Mouse (Mus musculus) erythroid progenitor cell, adult 5-6 weeks (primary cell): ENCODE results near the gene Sh3kbp1. TPM values are rescaled to one million over a fixed set of nuclear protein-coding genes. Genes with fewer than 3 reads are reported as not detected.

Experiments
- ATAC-seq: replicated peaks from 2 replicates; pipeline ENCODE4 v1.8.0; 2016; ENCODE audit warnings: moderate number of reproducible peaks, mild to moderate bottlenecking, moderate TSS enrichment, inconsistent platforms; ENCODE audit not compliant: poor library complexity, low FRiP score, severe bottlenecking
- total RNA-seq, 2 experiments: library from RNA; stranded (forward) in 1 of 2; stranded (reverse) in 1 of 2; fragments of 150-400 nt in 1 of 2; fragments of 186-747, 209-891 nt in 1 of 2; gene quantifications; 2 replicates each; pipeline versions ENCODE4 v1.2.3 to v1.2.4; 2015 to 2017; ENCODE audit warnings: low replicate concordance in 2 of 2

The Sh3kbp1 gene
- total RNA-seq, 2 experiments from 2014 or later: 35.2 to 36.5 TPM

DNA sequence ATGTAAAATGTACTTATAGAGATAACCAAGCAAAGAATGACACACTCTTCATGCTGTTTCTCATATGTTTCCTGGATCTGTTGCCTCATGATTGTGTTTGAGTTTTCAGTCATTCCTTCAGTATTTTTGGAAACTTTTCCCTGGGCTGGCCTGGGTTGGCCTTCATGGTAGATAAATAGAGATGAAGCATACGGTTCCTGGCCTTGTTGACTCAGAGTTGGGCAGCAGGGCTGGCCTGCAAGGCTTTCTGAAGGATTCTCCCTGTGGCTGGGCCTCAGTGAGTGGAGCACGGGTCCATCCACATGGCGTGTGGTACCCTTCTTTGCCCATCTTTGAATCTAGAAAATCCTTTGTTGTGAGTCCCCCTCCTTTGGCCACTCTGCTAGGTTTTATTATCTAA is 276.3 kb downstream of the Sh3kbp1 start:
- no peak for ATAC-seq

DNA sequence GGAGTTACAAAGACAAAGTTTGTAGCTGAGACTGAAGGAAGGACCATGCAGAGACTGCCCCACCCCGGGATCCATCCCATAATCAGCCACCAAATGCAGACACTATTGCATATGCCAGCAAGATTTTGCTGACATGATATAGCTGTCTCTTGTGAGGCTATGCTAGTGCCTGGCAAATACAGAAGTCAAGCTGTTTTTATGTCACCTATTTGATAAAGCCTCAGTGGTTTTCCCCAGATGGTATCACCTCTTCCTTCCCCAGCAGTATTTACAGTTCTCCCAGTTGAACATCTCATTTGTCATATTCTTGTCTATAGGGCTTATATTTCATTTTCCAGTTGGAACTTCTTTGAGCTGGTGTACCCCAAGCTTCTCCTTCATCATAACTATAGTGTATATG is 280.6 kb downstream of the Sh3kbp1 start:
- no peak for ATAC-seq

GRCm38 (mm10) chrX:159909446-159910277 is 282.6 kb downstream of the Sh3kbp1 start:
- no peak for ATAC-seq

- ATAC-seq: no peak
These were observed 283.5 kb downstream of the Sh3kbp1 start for GRCm38 (mm10) chrX:159910600-159910999.

DNA sequence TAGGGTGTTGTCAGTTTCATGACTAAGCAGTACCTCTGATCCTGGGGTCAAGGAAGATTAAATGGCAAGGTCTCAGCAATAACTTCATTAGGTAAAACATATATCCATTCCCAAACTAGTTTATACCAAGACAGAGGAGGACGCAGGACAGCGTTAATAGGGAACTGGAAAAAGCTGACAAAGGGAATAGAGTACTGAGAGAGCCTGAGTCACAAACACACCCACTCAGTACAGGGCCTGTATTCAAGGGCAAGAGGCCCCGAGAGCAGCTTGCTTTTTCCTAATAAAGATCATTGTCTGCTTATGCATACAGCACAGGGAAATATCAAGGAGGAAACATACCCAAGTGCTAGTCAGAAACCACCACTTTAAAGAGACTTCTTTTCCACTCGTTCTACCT is 284.5 kb downstream of the Sh3kbp1 start:
- ATAC-seq: no peak

DNA sequence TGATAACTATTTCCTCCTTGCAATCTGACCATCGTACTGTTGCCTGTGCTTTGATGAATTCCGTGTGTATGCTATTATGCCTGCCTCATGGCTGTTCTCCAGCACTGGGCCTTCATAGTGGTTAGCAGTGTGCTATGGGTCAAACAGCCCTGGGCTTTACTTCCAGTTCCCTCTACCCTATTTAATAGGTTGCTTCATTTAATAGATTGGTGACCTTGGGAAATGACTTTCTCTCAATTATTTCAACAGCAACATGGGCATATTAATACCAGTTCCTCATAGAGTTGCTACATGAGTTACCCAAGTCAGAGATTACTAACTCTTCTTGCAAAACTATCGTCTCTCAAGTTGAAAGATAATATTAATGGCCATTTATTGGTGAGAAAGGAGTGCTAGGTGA is 285.0 kb downstream of the Sh3kbp1 start:
- no peak for ATAC-seq

DNA sequence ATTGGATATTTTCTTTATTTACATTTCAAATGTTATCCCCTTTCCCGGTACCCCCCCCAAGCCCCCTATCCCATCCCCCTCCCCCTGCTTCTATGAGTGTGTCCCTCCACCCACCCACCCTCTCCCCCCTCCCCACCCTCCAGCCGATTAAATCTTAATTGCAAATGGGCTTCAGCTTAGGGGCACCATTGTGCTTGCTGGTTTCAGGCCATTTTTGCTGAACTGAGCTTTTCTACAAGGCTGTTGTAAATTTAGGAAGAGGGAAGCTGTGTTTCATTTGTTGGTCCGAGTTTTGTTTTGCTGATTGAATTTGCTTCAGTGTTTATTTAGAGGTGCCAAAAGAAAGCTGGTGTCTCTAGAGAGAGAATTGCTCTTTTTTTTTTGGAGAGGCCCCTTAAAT is 286.4 kb downstream of the Sh3kbp1 start:
- no peak for ATAC-seq

DNA sequence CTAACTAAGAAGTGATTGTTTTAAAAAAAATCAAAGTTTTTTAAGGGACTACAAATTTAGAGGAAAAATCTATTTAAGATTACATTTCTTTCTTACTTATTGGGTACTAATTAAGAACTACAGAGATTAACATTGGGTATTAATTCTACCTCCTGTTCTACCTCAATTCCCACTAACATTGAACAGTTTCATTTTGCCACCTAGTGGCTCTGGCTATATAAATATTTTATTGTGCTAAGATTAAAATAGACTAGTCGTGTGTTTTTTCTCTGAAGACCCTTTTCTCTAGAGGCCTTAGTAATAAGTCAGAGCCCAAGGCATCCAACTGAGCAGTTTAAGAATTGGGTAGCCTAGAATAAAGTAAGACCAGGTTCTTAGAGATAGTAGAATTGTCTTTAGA is 288.1 kb downstream of the Sh3kbp1 start:
- no peak for ATAC-seq

GRCm38 (mm10) chrX:159924759-159925158 is 297.7 kb downstream of the Sh3kbp1 start:
- ATAC-seq: no peak

GRCm38 (mm10) chrX:159928165-159928564 is 301.1 kb downstream of the Sh3kbp1 start:
- ATAC-seq: no peak

DNA sequence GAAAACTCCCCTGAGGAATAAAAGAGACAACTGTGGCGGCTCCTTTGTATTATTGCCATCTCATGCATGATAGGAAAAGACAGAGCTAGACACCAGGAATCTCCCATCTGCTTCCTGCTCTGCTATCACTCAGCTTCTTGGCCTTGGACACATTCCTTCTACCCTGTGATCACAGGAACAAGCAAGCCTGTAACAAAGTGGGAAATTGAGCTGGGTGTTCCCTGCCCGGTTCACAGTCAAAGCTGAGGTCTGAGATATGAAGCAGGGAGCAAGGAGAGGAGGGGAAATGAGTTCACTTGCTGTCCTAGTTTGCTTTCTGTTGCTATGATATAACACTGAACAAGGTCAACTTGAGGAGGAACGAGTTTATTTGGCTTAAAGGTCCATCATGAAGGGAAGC is 301.8 kb downstream of the Sh3kbp1 start:
- ATAC-seq: no peak

GRCm38 (mm10) chrX:159932027-159932426 is 305.0 kb downstream of the Sh3kbp1 start:
- no peak for ATAC-seq

GRCm38 (mm10) chrX:159942569-159942968 is 315.5 kb downstream of the Sh3kbp1 start:
- ATAC-seq: no peak

DNA sequence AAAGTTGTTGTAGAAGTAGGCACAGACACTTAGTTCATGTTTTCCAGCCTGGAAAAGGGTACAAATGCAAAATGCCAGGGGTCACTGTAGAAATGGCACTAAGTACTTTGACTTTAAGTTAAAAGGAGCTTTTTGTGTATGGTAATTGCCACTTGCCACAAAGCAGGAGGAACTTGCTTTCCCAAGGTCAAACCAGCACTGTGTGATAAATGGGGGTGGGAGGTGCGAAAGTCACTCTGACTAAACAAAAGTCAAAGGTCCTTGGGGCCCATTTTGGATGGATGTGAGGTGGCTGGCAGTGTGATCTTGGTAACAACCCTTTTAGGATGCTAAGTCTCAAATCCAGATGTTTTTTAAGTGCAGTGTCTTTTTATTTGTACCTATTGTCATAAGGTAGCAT is 316.5 kb downstream of the Sh3kbp1 start:
- ATAC-seq: no peak

DNA sequence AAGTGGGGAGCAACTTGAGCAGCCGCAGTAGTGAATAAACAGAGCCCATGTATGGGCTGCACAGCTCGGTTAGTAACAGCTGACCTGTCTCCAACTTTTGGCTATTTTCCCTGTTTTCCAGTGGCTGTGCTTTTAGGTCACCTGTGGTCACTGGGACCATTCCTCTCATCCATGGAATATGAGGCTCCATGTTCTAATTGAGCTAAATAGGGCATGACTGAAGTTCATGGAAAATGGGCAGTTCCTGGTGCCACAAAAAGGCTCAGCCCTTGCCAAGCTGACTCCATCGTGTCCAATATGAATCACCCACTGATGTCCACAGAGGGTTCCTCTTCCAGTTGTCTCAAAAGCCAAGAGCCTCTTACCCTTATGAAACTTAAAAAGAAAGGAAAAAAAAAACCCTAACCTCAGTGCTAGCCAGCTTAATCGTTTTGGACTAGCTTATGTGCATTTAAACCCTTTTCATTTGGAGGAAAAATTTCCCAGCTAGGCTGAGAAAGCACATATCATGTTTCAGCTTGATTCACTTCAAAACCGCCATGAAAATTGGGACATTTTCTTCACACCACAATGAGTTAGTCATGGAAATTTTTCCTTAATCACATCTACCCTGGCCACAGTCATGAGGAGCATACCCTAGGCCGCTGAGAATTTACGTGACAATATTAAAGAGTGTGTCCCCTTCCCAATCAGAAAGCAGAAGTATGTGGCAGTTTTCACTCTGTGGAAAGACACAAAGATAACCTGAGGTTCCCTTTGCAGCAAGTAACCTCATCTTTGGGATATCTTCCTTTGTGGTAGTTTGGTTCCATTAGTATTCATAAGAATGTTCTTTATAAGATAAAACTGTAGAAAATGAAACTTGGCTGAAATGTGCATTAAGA is 326.7 kb downstream of the Sh3kbp1 start:
- ATAC-seq: no peak

GRCm38 (mm10) chrX:159954430-159954779 is 327.3 kb downstream of the Sh3kbp1 start:
- no peak for ATAC-seq

- no peak for ATAC-seq
These were observed 328.4 kb downstream of the Sh3kbp1 start for GRCm38 (mm10) chrX:159955433-159955832.

- no peak for ATAC-seq
These were observed 334.3 kb downstream of the Sh3kbp1 start for GRCm38 (mm10) chrX:159961385-159961784.

- ATAC-seq: no peak
These were observed 336.2 kb downstream of the Sh3kbp1 start for GRCm38 (mm10) chrX:159963273-159963672.

DNA sequence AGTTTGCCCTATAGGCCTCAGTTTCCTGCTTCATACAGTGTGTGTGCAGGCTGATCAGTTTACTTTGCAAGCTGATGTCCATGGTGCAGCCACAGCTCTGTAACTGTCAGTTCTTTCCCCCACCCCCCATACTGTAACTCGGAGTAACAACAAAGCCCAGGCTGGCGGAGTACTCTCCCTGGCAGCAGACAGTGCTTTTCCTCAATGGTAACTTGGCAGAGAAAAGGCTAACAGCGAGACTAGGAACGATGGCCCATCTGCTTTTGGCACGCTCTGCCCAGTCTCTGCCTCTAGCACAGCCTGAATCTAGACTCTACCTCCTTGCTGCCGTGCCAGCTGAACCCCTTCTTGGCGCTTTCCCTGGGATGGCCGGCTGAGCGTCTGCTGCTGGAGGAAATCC is 336.9 kb downstream of the Sh3kbp1 start:
- ATAC-seq: no peak

DNA sequence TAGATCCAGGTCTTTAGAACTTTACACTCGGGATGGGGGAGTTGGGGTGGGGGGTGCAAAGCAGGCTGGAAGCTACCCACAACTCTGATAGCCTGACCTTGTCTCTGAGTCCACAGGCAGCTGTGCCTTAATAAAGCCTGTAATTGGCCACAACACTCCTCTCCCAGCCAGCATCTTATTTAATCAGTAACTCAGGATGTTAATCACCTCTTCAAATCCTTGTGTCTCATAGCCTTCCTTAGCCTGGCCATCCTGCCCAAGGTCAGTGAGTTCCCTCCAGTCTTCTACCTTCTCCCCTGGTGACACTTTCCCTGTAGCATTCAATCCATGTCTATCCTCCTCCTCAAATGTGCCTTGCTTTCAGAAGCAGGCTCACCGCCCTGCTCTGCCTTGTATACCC is 342.0 kb downstream of the Sh3kbp1 start:
- ATAC-seq: no peak
